Mouse (Mus musculus): ENCODE measurements around the gene Syndig1. TPM values are rescaled to one million over a fixed set of nuclear protein-coding genes. Genes with fewer than 3 reads are reported as not detected.

Syndig1 gene
- total RNA-seq (2023), result not detected

DNA sequence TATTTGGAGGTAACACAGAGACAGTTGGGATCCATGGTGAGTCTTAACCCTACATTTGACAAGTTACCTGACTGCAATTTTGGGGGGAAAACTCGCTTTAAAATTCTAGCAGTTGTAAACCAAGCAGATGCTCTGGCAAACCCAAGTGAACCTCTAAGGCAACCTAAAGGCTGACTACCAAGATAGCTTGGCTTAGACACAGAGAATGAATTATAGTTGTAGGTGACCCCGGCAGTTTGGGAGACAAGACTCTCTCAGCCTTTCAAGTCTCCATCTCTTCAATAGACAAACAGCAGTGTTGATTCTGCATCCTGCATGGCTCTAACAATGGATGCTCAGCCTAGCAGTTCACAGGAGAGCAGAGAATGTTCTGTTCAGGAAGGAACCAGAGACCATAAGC lies at the start of gene Syndig1:
Syndig1 (plus strand) TSS at position 301 of the 400 bp plus-strand sequence.

DNA sequence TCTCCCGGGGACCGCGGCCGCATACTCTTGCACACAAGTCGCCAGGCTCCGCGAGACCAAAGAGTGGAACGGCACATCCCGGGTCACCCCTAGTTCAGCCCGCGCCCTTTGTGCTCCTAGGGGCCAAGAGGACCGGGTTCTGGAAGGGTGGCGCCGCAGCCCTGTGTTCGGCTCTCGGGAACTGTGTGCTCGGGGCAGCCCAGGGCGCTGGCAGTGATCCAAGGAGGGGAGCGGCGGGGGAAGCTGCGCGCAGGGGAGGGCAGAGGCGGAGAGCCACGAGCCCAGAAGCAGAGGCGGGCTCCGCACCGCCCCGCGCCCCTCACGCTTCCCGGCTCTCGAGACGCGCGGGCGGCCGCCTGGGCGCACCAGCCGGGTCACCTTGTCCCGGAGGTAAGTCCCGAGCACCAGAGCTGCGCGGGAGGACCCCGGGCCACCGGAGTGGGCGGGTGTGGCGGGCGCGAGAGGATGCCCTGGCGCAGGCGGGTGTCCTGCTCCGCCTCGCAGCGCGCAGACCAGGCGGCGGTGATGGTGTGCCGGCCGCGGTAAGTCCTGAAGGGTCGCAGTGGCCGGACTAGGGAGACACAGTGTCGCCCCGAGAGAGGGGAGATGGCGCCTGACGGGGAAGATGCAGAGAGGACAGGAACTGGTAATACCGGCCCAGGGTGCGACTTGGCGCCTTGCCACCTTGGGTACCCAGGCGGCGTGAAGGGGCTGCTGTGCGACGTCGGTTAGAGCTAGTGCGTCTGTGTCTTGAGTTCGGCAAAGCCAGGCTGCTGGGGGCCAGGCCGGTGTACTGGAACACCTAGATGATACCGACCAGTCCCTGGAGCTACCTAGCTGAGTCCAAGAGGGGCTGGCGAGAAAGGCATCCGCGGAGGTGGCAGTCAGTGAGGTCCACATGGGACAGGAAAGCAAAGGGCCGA lies 1.8 kb downstream of the Syndig1 start, which contains the start of gene C530025M09Rik:
C530025M09Rik (minus strand) TSS at position 678 of the 923 bp plus-strand sequence.

Other genes with a start within 250 kb of the Syndig1 start
- gene C530025M09Rik, start 2.0 kb downstream of the Syndig1 start, total RNA-seq (2023), result not detected

Measured in neutrophil, adult 59 days (primary cell).